Mouse (Mus musculus) WW6 (cell line): ENCODE data around the gene Asic2.

Experiments used
- DNase-seq: peaks from one replicate; pipeline ENCODE4 v3.0.0-alpha.2; 2013; ENCODE audit warnings: low read depth, low spot score

Gene Asic2

DNA sequence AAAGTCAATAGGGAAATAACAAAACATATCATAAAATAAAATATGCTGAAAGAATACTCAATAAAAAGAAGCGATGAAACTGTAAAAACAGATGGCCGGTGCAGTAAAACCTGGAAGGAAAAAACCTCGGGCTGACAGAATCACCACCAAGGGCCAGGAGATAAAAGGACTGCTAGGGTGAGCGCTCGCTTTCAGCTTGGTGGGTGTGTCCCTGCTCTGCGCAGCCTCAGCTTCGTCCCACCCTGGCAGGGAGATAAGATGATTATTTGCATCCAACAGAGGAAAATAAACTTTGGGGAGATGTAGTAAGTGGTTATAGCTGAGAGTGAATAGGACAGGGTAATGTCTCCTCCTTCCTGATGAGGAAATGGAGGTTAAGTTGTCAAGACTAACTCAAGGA, 1113.3 kb downstream of the Asic2 start:
- DNase-seq, result no peak

DNA sequence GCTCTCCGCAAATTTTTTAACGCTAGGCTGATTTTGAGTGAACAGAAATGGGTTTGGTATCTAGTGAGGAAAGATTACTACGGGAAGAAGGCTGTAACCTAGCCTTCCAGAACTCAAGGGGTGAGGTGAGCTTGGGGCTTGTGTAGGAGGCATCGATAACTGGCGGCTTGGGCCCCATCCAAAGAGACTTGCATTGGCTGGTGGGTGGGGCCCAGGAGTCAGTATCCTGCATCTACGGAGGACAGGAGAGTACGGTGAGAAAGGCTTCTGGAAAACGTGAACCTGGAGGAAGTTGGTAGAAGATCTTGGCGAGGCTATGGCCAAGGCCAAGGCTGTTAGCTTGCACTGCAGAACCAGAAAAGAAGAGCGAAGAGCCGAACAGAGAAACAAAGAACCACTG, 1113.8 kb downstream of the Asic2 start:
- no peak for DNase-seq

GRCm38 (mm10) chr11:80853014-80853413, 1115.2 kb downstream of the Asic2 start:
- DNase-seq, result no peak

DNA sequence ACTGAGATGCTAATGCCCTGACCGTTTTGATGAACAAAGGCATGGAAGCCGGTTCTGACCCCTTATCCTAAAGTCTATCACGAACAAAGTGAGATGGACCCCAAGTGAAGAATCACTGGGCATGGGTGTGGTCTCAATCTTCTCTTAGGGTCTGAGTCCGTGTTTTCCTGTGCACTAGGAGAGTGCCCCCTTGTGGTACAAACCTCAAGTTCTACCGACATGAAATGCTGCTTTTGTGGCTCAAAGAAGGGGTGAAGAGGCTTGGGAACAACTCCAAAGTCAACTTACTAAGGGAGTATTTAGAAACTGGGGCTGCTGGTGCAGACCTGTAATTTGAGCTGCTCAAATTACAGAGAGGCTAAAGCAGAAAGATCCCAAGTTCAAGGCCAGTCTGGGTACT, 1116.4 kb downstream of the Asic2 start:
- DNase-seq, result peak; percentile 33

- no peak for DNase-seq
Measured at GRCm38 (mm10) chr11:80848131-80848530, 1120.1 kb downstream of the Asic2 start.

DNA sequence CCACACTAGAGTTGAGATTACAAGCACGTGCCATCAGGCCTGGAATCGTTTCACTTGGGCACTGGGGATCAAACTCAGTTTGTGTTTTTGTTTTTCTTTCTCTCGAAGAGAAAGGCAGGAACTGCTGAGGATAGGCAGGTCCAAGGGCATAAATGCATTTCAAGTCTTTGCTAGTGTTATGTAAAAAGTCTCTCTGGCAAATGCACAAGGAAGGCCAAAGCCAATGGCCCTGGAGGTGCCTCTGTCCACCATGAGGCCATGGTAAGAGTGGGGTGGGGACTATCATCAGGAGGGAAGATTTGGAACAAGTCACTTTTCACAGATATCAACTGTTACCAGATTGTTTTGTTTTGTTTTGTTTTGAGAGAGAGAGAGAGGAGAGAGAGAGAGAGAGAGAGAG, 1122.1 kb downstream of the Asic2 start:
- DNase-seq, result no peak

DNA sequence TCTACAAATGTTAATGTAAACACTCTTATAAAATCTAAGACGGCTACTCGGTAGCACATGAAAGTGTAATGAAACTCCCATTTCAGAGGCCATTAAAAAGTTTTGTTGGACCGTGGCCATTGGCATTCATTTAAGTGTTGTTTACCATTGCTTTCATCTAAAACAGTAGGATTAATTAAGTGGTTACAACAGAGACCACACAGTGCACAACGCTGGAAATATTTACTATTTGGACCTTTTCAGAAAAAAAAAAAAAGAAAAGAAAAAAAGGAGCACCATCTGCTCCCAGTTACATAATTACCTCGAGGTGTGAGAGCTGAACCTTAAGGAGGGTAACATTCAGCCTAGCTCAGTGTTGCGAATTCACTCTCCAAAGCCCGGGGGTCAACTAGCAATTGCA, 1122.8 kb downstream of the Asic2 start:
- DNase-seq, result no peak

- no peak for DNase-seq
Measured at GRCm38 (mm10) chr11:80843435-80843834, 1124.8 kb downstream of the Asic2 start.

GRCm38 (mm10) chr11:80838724-80839123, 1129.5 kb downstream of the Asic2 start:
- DNase-seq, result no peak

- no peak for DNase-seq
Measured at GRCm38 (mm10) chr11:80835841-80836240, 1132.4 kb downstream of the Asic2 start.

DNA sequence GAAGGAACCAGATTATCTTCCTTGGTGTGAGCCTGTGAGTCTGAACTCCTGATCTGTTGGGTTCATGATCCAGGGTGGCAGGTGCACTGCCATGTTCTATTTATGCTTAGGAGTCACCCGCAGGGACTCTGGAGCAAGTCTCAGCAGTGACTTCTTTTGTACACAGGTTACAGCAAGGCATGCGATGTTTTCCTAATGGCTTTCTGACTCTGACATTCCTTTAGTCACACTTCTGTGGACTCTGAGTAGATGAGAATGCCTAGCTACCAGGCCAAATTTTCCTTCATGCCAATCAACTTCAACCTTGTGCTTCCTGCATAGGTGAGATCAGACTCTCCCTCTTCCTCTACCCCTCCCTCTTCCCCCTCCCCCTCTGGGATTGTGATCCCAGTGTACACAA, 1132.9 kb downstream of the Asic2 start:
- DNase-seq, result no peak
